Mouse (Mus musculus): ENCODE measurements at regions not wholly inside any gene's neighbourhood (a gene's known extent, or its start where the extent isn't known, plus 50 kb on each side); places are given as distances from the start of the nearest gene placed in this dataset.
A peak's percentile ranks its signal among the peaks of the same experiment; 100 is the strongest.

- Histone ChIP-seq H3K36me3 (ENCODE audit: control insufficient read depth in 1 of 2, insufficient read depth in 2 of 2, low read length in 2 of 2) (peaks cover 0 to 55% of the 10 kb centered on the region in 2 experiments; a peak in 3 of 4 replicates), H3K27ac (ENCODE audit: control insufficient read depth, low read depth, low read length) (no peak overlapping the region), H3K27me3 (ENCODE audit: control insufficient read depth in 1 of 2, insufficient read depth in 2 of 2, low read length in 2 of 2) (no peaks in the 10 kb centered on the region), H3K9ac (ENCODE audit: control insufficient read depth, low read depth, low read length, poor library complexity, severe bottlenecking) (no peak overlapping the region), H3K4me1 (ENCODE audit: control insufficient read depth in 1 of 2, insufficient read depth in 2 of 2, low read length in 2 of 2) (peaks cover 19 to 72% of the 10 kb centered on the region in 2 experiments), H3K9me3 (replicated peaks; ENCODE audit: insufficient read depth, low read length) (no peaks in the 10 kb centered on the region), H3K79me2 (ENCODE audit: control insufficient read depth, insufficient read depth, low read length, poor library complexity) (no peaks in the 10 kb centered on the region), H3K4me3 (ENCODE audit: control insufficient read depth in 1 of 2, insufficient read depth in 1 of 2, low read depth in 2 of 2, low read length in 2 of 2) (no peak overlapping the region)
- DNase-seq (ENCODE audit: low read depth, low spot score) = no peak
- TF ChIP-seq GABPA (IDR thresholded peaks at IDR 0.05; ENCODE audit: low read depth, low read length) (no peak), USF1 (IDR thresholded peaks at IDR 0.05; ENCODE audit: low read depth, low read length) (peak; percentile 67)
Observed at GRCm38 (mm10) chr15:36870094-36870493, 137.5 kb downstream of the Zfp706 start.

DNA sequence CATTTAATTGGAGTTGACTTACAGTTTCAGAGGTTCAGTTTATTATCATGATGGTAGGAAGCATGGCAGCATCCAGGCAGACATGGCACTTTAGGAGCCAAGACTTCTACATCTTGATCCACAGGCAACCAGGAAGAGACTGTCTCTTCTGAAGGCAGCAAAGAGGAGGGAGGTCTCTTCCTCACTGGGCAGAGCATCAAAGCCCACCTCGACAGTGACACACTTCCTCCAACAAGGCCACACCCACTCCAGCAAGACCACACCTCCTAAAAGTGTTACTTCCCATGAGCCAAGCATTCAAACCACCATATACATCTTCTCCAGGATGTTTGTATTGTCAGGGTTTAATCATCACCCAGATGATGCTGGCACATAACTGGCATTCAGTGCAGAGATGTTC, 141.5 kb downstream of the Zfp706 start:
- Histone ChIP-seq H3K27ac (ENCODE audit: control insufficient read depth, low read depth, low read length) (peak overlapping the region; percentile 25; the same call in 1 of the 2 replicates), H3K36me3 (ENCODE audit: control insufficient read depth in 1 of 2, insufficient read depth in 2 of 2, low read length in 2 of 2) (peaks cover 0 to 17% of the 10 kb centered on the region in 2 experiments; a peak in 2 of 4 replicates), H3K9ac (ENCODE audit: control insufficient read depth, low read depth, low read length, poor library complexity, severe bottlenecking) (peak overlapping the region; percentile 10; the same call in 1 of the 2 replicates), H3K79me2 (ENCODE audit: control insufficient read depth, insufficient read depth, low read length, poor library complexity) (no peaks in the 10 kb centered on the region), H3K9me3 (replicated peaks; ENCODE audit: insufficient read depth, low read length) (no peaks in the 10 kb centered on the region), H3K4me1 (ENCODE audit: control insufficient read depth in 1 of 2, insufficient read depth in 2 of 2, low read length in 2 of 2) (peaks cover 6 to 42% of the 10 kb centered on the region in 2 experiments), H3K27me3 (ENCODE audit: control insufficient read depth in 1 of 2, insufficient read depth in 2 of 2, low read length in 2 of 2) (no peaks in the 10 kb centered on the region), H3K4me3 (ENCODE audit: control insufficient read depth in 1 of 2, insufficient read depth in 1 of 2, low read depth in 2 of 2, low read length in 2 of 2) (peak overlapping the region; percentile 21 to 31; a peak in 3 of 4 replicates)
- peak; percentile 83 for DNase-seq (ENCODE audit: low read depth, low spot score)
- no peak for TF ChIP-seq ZKSCAN1 (IDR thresholded peaks at IDR 0.05; ENCODE audit: low read depth, low read length)
- TF ChIP-seq GABPA (IDR thresholded peaks at IDR 0.05; ENCODE audit: low read depth, low read length) = no peak
- 0 out of 2 replicates have a peak, but pooled peaks have one; percentile 27 for TF ChIP-seq MXI1 (IDR thresholded peaks at IDR 0.05; ENCODE audit: low read depth, low read length)
- TF ChIP-seq EP300 (IDR thresholded peaks at IDR 0.05; ENCODE audit: low read depth in 1 of 2, low read length in 2 of 2) = no peak
- TF ChIP-seq ZMIZ1 (IDR thresholded peaks at IDR 0.05; ENCODE audit: low read depth, low read length) = no peak
- TF ChIP-seq CHD1 (IDR thresholded peaks at IDR 0.05; ENCODE audit: low read depth, low read length) = no peak
- no peak for TF ChIP-seq RCOR1 (IDR thresholded peaks at IDR 0.05; ENCODE audit: low read depth, low read length)
- TF ChIP-seq TAL1 (IDR thresholded peaks at IDR 0.05; ENCODE audit: low read length) = no peak
- TF ChIP-seq MAFK (IDR thresholded peaks at IDR 0.05; ENCODE audit: borderline replicate concordance, low read depth, low read length) = no peak
- TF ChIP-seq HCFC1 (IDR thresholded peaks at IDR 0.05; ENCODE audit: low read depth, low read length) = peak; percentile 40; the same call in 1 of the 2 replicates
- TF ChIP-seq SMC3 (IDR thresholded peaks at IDR 0.05; ENCODE audit: low read depth, low read length) = no peak
- no peak for TF ChIP-seq BHLHE40 (IDR thresholded peaks at IDR 0.05; ENCODE audit: borderline replicate concordance, low read depth, low read length)
- TF ChIP-seq NELFE (IDR thresholded peaks at IDR 0.05; ENCODE audit: low read depth, low read length) = peak; percentile 46; the same call in 1 of the 2 replicates
- no peak for TF ChIP-seq MYB (IDR thresholded peaks at IDR 0.05; ENCODE audit: low read depth, low read length)
- no peak for TF ChIP-seq MEF2A (IDR thresholded peaks at IDR 0.05; ENCODE audit: extremely low read depth, insufficient replicate concordance, low read depth, low read length, poor library complexity, severe bottlenecking)
- TF ChIP-seq ZC3H11A (IDR thresholded peaks at IDR 0.05; ENCODE audit: low read depth, low read length) = no peak
- no peak for TF ChIP-seq USF1 (IDR thresholded peaks at IDR 0.05; ENCODE audit: low read depth, low read length)
- peak; percentile 55; the same call in 1 of the 2 replicates for TF ChIP-seq TBP (IDR thresholded peaks at IDR 0.05; ENCODE audit: low read depth, low read length)
- no peak for TF ChIP-seq CTCF (IDR thresholded peaks at IDR 0.05 in 2 of 3, conservative IDR thresholded peaks at IDR 0.05 in 1 of 3; ENCODE audit: control insufficient read depth in 1 of 3, insufficient read depth in 1 of 3, low read depth in 2 of 3, low read length in 3 of 3, poor library complexity in 1 of 3, severe bottlenecking in 1 of 3)
- no peak for TF ChIP-seq CHD2 (IDR thresholded peaks at IDR 0.05; ENCODE audit: low read length)
- TF ChIP-seq POLR2AphosphoS2 (IDR thresholded peaks at IDR 0.05; ENCODE audit: low read length) = no peak
- TF ChIP-seq UBTF (IDR thresholded peaks at IDR 0.05; ENCODE audit: borderline replicate concordance, insufficient read depth, low read depth, low read length) = no peak
- no peak for TF ChIP-seq POLR2AphosphoS5 (IDR thresholded peaks at IDR 0.05; ENCODE audit: borderline replicate concordance, low read depth, low read length)
- TF ChIP-seq MYC (IDR thresholded peaks at IDR 0.05; ENCODE audit: low read depth, low read length) = 0 out of 2 replicates have a peak, but pooled peaks have one; percentile 15
- TF ChIP-seq POLR2A (IDR thresholded peaks at IDR 0.05; ENCODE audit: control insufficient read depth in 1 of 2, insufficient read depth in 1 of 2, low read depth in 1 of 2, low read length in 2 of 2, poor library complexity in 1 of 2) = peak in 1 of 2 experiments; percentile 71; a peak in 2 of 4 replicates
- no peak for TF ChIP-seq ZNF384 (IDR thresholded peaks at IDR 0.05; ENCODE audit: low read depth, low read length)
- TF ChIP-seq MAX (IDR thresholded peaks at IDR 0.05; ENCODE audit: low read length) = 0 out of 2 replicates have a peak, but pooled peaks have one; percentile 37
- TF ChIP-seq E2F4 (IDR thresholded peaks at IDR 0.05; ENCODE audit: borderline replicate concordance, low read depth, low read length) = no peak
- no peak for TF ChIP-seq TCF12 (IDR thresholded peaks at IDR 0.05; ENCODE audit: low read depth, low read length)
- TF ChIP-seq JUND (IDR thresholded peaks at IDR 0.05; ENCODE audit: low read depth, low read length) = no peak
- TF ChIP-seq KAT2A (conservative IDR thresholded peaks at IDR 0.05; ENCODE audit: low read depth, low read length) = no peak

Measured in MEL (cell line).